Mouse (Mus musculus) intestine, embryonic 14.5 days (tissue): ENCODE results near the gene Tcl1b1. TPM values are rescaled to one million over a fixed set of nuclear protein-coding genes. Genes with fewer than 3 reads are reported as not detected.
"Not testable (repeated sequence)": the region's sequence is repeated elsewhere in the genome, so short reads cannot be mapped to it uniquely, and the experiment has no call there.

Experiments used
- ATAC-seq: fragments of 200-750 bp; cut with Nextera tagmentation; replicated peaks from 2 replicates; pipeline ENCODE4 v1.8.0; 2017; ENCODE audit warnings: low read depth, moderate number of reproducible peaks, moderate TSS enrichment, moderate library complexity; ENCODE audit not compliant: low FRiP score, low TSS enrichment
- DNase-seq: peaks from one replicate; pipeline ENCODE4 v3.0.0-alpha.2; 2018; ENCODE audit warnings: low spot score
- H3K27ac ChIP-seq: fragments of 300-500 bp; sonication (generic); 2 replicates; pipeline ENCODE4 v1.5.1; 2014; ENCODE audit warnings: low read depth, mild to moderate bottlenecking, control low read depth
- H3K27me3 ChIP-seq: fragments of 300-500 bp; sonication (generic); replicated peaks from 2 replicates; pipeline ENCODE4 v1.6.1; 2014; ENCODE audit warnings: low read length, control low read depth; ENCODE audit not compliant: control insufficient read depth, insufficient read depth
- H3K36me3 ChIP-seq: fragments of 300-500 bp; sonication (generic); 2 replicates; pipeline ENCODE4 v1.6.1; 2014; ENCODE audit warnings: low read length, control low read depth; ENCODE audit not compliant: control insufficient read depth, insufficient read depth
- H3K4me1 ChIP-seq: fragments of 300-500 bp; sonication (generic); replicated peaks from 2 replicates; pipeline ENCODE4 v1.6.1; 2014; ENCODE audit warnings: low read length, control low read depth, mixed read lengths; ENCODE audit not compliant: control insufficient read depth, insufficient read depth
- H3K4me2 ChIP-seq: fragments of 300-500 bp; sonication (generic); 2 replicates; pipeline ENCODE4 v1.6.1; 2014; ENCODE audit warnings: low read length
- H3K4me3 ChIP-seq: fragments of 300-500 bp; sonication (generic); 2 replicates; pipeline ENCODE4 v1.5.1; 2014; ENCODE audit warnings: low read depth, low read length, control low read depth, mixed read lengths
- H3K9ac ChIP-seq: fragments of 300-500 bp; sonication (generic); 2 replicates; pipeline ENCODE4 v1.6.1; 2014; ENCODE audit warnings: mild to moderate bottlenecking, low read length
- H3K9me3 ChIP-seq: fragments of 300-500 bp; sonication (generic); 2 replicates; pipeline ENCODE4 v1.6.1; 2016; ENCODE audit warnings: low read length, control low read depth; ENCODE audit not compliant: control insufficient read depth
- whole genome bisulfite sequencing: fragments of 180-500 bp; shearing (Covaris S2); extraction: QIAGEN DNeasy Blood & Tissue Kit; methylation state at CpG from one replicate; pipeline ENCODE4 v1.1.7; 2014; 5-methylcytosine and 5-hydroxymethylcytosine counted together
- polyA plus RNA-seq: library from polyadenylated mRNA; unstranded; fragments of >200 nt; fragmentation: Nextera tagmentation; extraction: Ambion mirVana; gene quantifications from 2 replicates; pipeline ENCODE4 v1.2.1, GENCODE M21; 2014

Gene Tcl1b1
- polyA plus RNA-seq = not detected in 2 replicates

DNA sequence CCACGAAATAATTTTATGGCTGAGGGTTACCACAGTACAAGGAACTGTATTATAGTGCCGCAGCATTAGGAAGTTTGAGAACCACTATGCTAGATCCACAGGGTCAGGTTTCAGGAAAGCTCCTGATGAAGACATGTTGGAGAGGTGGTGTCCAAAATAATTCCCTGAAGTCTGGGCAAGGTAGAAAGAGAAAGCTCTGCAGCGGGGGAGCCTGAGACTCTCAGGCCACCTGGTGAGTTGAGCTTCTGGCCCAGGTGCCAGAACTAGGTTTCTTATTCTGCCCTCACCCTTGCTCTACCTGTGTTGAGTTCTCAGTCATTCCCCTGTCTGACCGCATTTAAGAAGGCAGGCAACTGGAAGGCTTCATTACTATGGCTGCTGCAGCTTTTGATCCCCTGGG lies at the start of gene Tcl1b1:
Tcl1b1 (plus strand) TSS at position 301 of the 400 bp plus-strand sequence.
- 77% methylated on average over 4 of the region's 4 CpGs for WGBS
- Histone ChIP-seq H3K36me3 (no peaks in the 10 kb centered on the region), H3K9me3 (no peaks in the 10 kb centered on the region), H3K4me3 (no peak within 1 kb of the TSS), H3K27ac (no peak within 1 kb of the TSS), H3K9ac (no peak within 1 kb of the TSS), H3K27me3 (no peaks in the 10 kb centered on the region), H3K4me1 (no peaks in the 10 kb centered on the region), H3K4me2 (no peak within 1 kb of the TSS)
- no peak for ATAC-seq
- no peak for DNase-seq

DNA sequence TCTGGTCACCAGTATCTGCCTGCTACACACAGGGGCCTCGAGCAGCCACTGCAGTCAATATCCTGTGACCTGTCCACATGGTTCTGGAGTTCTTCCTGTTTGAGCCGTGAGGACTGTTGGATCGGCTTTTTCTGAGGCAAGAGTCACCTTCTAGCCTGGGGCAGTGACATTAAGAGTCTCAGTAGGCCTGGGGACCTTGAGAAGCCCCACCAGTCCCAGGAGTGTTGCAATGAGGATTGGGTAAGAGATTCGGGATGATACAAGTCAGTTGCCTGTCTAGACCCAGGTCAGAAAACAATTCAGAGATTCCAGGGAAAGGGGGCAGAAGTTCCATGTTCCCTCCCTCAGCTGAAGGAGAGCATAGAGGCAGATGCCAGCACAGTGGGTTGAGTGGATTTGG lies 49.7 kb upstream of the Tcl1b1 start:
- Histone ChIP-seq H3K4me1 (no peaks in the 10 kb centered on the region), H3K27me3 (no peaks in the 10 kb centered on the region), H3K4me3 (no peak overlapping the region), H3K36me3 (no peaks in the 10 kb centered on the region), H3K9me3 (no peaks in the 10 kb centered on the region), H3K4me2 (no peak overlapping the region), H3K27ac (no peak overlapping the region), H3K9ac (no peak overlapping the region)
- 65% methylated on average over 4 of the region's 4 CpGs for WGBS
- no peak for DNase-seq
- ATAC-seq = no peak

DNA sequence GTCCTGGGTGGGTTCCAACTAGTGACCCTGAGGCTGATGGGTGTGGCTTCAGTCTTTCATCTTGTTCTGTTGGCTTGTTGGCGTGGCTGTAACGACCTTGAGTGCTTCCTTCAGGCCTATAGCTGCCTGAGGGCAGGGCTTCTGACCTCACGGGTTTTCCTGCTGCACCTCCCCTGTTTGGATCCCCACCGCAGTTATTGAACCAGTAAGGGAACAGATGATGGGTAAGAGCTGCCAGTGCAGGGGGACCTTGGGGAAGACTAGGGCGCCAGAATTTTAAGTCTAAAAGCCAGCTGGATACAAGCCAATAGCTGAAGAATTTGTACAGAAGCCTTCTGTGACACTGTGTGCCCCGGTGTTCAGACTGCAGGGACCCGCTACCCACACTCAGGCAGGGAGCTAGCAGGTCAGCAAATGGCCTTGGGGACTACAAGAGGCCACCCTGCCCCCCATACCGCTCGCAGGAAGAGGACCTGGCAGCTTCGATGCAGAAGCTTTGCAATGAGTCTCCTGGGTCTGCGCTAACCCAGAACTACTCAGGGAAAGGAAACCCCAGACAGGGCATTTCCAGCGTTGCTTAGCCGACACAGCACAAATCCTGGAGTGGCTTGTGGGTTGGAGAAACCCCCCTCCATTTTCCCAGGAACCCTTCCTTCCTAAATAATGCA lies 47.0 kb upstream of the Tcl1b1 start:
- Histone ChIP-seq H3K9ac (no peak overlapping the region), H3K4me2 (no peak overlapping the region), H3K27ac (no peak overlapping the region), H3K9me3 (no peaks in the 10 kb centered on the region), H3K36me3 (no peaks in the 10 kb centered on the region), H3K4me3 (no peak overlapping the region), H3K27me3 (no peaks in the 10 kb centered on the region), H3K4me1 (no peaks in the 10 kb centered on the region)
- 40% methylated on average over 13 of the region's 13 CpGs for WGBS
- ATAC-seq (no peak), DNase-seq (no peak)

DNA sequence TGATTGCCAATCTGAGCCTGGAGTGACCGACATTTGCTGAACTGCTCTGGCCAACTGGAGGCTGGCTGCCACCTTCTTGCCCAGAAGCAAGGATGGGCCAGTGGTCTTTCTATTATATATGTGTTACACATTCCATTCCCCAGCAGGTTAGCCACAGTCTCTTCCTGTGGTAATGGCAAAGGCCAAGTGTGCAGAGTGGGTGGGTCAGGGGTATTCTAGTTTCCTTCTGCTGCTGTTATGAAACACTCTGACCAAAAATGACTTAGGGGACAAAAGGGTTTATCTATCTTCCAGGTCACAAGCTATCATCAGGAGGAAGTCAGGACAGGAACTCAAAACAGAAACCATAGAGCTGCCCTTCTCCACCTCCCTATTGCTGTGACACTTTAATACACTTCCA lies 42.8 kb upstream of the Tcl1b1 start:
- Histone ChIP-seq H3K27me3 (no peaks in the 10 kb centered on the region), H3K4me3 (no peak overlapping the region), H3K9me3 (no peaks in the 10 kb centered on the region), H3K9ac (no peak overlapping the region), H3K36me3 (no peaks in the 10 kb centered on the region), H3K4me2 (no peak overlapping the region), H3K4me1 (no peaks in the 10 kb centered on the region), H3K27ac (no peak overlapping the region)
- 96% methylated on average over 1 of the region's 1 CpGs for WGBS
- ATAC-seq = no peak
- DNase-seq = no peak

DNA sequence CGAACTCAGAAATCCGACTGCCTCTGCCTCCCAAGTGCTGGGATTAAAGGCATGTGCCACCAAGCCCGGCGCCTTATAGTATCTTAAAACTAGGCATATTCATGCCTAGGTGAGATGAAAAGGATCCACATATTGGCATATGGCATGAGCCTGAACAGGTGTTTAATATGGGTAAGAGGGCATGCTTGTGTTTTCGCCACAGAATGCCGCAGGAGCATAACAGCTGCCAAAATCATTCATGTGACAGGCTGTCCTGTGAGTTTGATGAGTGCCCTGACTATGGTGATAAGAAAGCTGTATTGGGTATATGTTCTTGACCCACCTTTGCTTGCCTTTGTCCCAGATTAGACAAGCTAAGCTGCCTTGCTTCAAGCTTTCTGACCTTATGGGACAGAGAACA lies 34.1 kb upstream of the Tcl1b1 start:
- Histone ChIP-seq H3K9ac (no peak overlapping the region), H3K4me2 (no peak overlapping the region), H3K9me3 (0 out of 2 replicates have a peak, but pooled peaks cover 4% of the 10 kb centered on the region), H3K36me3 (no peaks in the 10 kb centered on the region), H3K27me3 (no peaks in the 10 kb centered on the region), H3K4me1 (no peaks in the 10 kb centered on the region), H3K27ac (no peak overlapping the region), H3K4me3 (no peak overlapping the region)
- DNase-seq (no peak), ATAC-seq (no peak)
- WGBS = 91% methylated on average over 6 of the region's 6 CpGs

DNA sequence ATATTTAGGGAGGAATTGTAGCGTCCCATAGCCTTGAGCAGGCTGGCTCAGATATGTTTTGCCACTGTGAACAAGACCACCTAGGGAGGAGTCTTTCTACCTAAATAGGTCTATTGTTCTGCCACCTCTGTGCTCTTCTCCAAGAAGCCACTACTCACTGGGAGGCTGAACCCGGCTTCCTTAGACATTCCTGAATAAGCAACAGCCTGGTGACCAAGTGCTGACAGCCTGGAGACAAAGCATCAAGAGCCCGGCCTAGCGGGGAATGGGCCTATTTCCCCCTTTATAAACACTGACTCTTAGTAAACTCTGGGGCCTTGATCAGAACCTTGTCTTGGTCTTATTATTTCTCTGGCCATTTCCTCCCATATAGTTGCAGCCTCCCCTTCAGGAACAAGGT lies 33.0 kb upstream of the Tcl1b1 start:
- H3K9ac ChIP-seq = no peak overlapping the region
- DNase-seq = no peak
- 76% methylated on average over 4 of the region's 4 CpGs for WGBS

DNA sequence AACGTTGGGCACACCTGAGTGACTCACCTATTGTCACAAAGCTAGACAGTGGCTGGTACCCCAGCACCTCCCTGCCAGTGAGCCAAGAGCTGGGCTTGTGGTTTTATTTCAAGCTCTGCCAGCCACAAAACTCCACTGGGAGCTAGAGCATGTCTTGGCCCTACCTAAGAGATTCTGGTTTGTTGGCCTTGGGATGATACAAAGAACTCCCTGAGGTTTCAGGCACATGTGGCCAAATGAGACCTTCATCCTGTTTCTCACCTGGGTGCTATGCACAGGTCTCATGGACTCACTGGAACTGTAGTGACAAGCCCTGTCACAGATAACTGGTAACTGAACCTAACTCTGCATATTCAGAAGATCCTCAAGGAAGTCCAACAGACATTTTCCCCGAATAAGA lies 31.9 kb upstream of the Tcl1b1 start:
- 85% methylated on average over 2 of the region's 2 CpGs for WGBS
- no peaks in the 10 kb centered on the region for H3K27me3 ChIP-seq
- H3K36me3 ChIP-seq = no peaks in the 10 kb centered on the region
- ATAC-seq (no peak), DNase-seq (no peak)
- H3K27ac ChIP-seq = no peak overlapping the region
- H3K4me1 ChIP-seq = no peaks in the 10 kb centered on the region
- no peak overlapping the region for H3K4me2 ChIP-seq
- H3K9ac ChIP-seq = no peak overlapping the region
- 0 out of 2 replicates have a peak, but pooled peaks cover 4% of the 10 kb centered on the region for H3K9me3 ChIP-seq
- no peak overlapping the region for H3K4me3 ChIP-seq

More for the DNA sequence above, 33.0 kb upstream of the Tcl1b1 start:
- no peak for ATAC-seq
- Histone ChIP-seq H3K36me3 (no peaks in the 10 kb centered on the region), H3K4me3 (no peak overlapping the region), H3K9me3 (0 out of 2 replicates have a peak, but pooled peaks cover 4% of the 10 kb centered on the region), H3K4me2 (no peak overlapping the region), H3K4me1 (no peaks in the 10 kb centered on the region), H3K27me3 (no peaks in the 10 kb centered on the region), H3K27ac (no peak overlapping the region)

DNA sequence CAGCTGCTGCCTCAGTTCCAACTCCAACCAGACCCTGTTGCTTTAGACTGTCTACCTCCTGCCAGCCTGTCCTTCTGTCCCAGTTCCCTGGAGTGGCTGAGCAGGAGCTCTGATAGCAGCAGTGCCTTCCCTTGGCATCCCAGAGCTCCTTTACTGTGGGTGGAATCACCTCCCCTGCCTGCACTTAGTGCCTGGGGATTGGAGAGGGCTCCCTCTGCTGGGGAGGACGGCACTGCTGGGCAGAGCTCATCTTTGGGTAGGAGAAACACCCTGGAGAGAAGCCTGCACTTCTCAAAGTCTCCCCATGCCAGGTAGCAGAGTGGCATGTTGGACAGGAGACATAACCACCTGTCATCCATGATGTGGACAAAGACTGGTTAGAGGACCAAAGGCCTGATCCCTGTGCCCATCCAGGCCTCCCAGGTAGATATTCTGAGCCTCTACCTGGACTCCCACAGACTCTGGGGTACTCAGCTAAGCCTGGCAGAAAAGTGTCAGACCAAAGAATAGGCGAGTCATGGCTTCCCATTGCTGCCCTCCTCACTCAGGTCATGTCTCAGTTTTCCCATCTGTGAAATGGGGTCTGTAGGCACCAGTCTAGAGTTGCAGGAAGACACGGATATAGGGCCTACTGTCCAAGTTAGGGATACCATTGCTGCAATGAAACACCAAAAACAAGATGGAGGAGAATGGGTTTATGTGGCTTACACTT lies 29.8 kb upstream of the Tcl1b1 start:
- H3K4me1 ChIP-seq, H3K4me2 ChIP-seq, H3K36me3 ChIP-seq, H3K9ac ChIP-seq, H3K9me3 ChIP-seq, ATAC-seq, H3K27me3 ChIP-seq, H3K27ac ChIP-seq, DNase-seq, H3K4me3 ChIP-seq: not testable (repeated sequence)
- WGBS = 72% methylated on average over 3 of the region's 3 CpGs

DNA sequence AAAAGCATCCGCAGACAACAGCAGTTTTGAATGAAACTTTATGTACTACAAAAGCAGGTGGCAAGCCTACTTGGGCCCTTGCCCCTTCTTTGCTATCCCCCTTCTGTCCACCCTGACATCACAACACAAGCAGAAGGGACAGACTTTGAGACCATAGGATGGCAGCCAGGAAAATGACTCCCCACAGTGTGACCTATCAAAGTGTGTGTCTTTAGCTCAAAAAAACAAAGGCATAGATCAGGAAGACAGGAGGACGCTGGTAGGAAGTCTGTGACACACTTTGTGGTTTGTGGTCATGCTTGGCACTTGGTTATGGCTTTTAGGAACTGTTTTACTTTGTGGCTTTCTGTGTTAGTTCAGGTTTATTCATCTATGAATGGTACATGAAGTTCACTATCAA lies 25.3 kb upstream of the Tcl1b1 start:
- H3K4me3 ChIP-seq, ATAC-seq, H3K4me2 ChIP-seq, H3K27me3 ChIP-seq, DNase-seq, H3K4me1 ChIP-seq, H3K36me3 ChIP-seq, H3K27ac ChIP-seq, H3K9ac ChIP-seq, H3K9me3 ChIP-seq: not testable (repeated sequence)
- WGBS = 61% methylated on average over 2 of the region's 2 CpGs
